Mouse (Mus musculus) liver, postnatal 0 days (tissue): ENCODE results near the gene Klhl7.

ENCODE experiments used
- CTCF ChIP-seq: sonication (generic); IDR thresholded peaks from 2 replicates; pipeline ENCODE4 v1.5.1; 2016; ENCODE audit warnings: antibody characterized with exemption, low read depth
- EP300 ChIP-seq: IDR thresholded peaks from 2 replicates; pipeline ENCODE4 v1.6.1; 2016; ENCODE audit warnings: antibody characterized with exemption, low read depth, mild to moderate bottlenecking

- TF ChIP-seq CTCF, result no peak
- TF ChIP-seq EP300, result no peak
Observed at GRCm38 (mm10) chr5:24051755-24052675, 48.4 kb upstream of the Klhl7 start.
